Mouse (Mus musculus) heart, postnatal 0 days (tissue): ENCODE results near the gene Scaf11. TPM values are rescaled to one million over a fixed set of nuclear protein-coding genes. Genes with fewer than 3 reads are reported as not detected.
"Not testable (repeated sequence)": the region's sequence is repeated elsewhere in the genome, so short reads cannot be mapped to it uniquely, and the experiment has no call there.

Experiments
- ATAC-seq: fragments of 200-750 bp; cut with Nextera tagmentation; 2 replicates; pipeline ENCODE4 v1.8.0; 2017; ENCODE audit warnings: low read depth, moderate number of reproducible peaks, moderate library complexity; ENCODE audit not compliant: insufficient read depth
- DNase-seq: peaks from one replicate; pipeline ENCODE4 v3.0.0-alpha.2; 2016; ENCODE audit warnings: low spot score
- H3K27ac ChIP-seq: fragments of 300-500 bp; sonication (generic); 2 replicates; pipeline ENCODE4 v1.5.1; 2014; ENCODE audit warnings: low read depth, mild to moderate bottlenecking
- H3K27me3 ChIP-seq: fragments of 300-500 bp; sonication (generic); 2 replicates; pipeline ENCODE4 v1.6.1; 2014; ENCODE audit warnings: low read length, mixed read lengths; ENCODE audit not compliant: control insufficient read depth, insufficient read depth
- H3K36me3 ChIP-seq: fragments of 300-500 bp; sonication (generic); replicated peaks from 2 replicates; pipeline ENCODE4 v1.6.1; 2014; ENCODE audit warnings: low read length, mixed read lengths; ENCODE audit not compliant: control insufficient read depth, insufficient read depth
- H3K4me1 ChIP-seq: fragments of 300-500 bp; sonication (generic); 2 replicates; pipeline ENCODE4 v1.6.1; 2014; ENCODE audit warnings: antibody characterized with exemption; ENCODE audit not compliant: control insufficient read depth, insufficient read depth
- H3K4me2 ChIP-seq: fragments of 300-500 bp; sonication (generic); 2 replicates; pipeline ENCODE4 v1.6.1; 2014; ENCODE audit warnings: low read depth, mild to moderate bottlenecking, low read length, moderate library complexity
- H3K4me3 ChIP-seq: fragments of 300-500 bp; sonication (generic); 2 replicates; pipeline ENCODE4 v1.5.1; 2014; ENCODE audit warnings: low read depth, low read length
- H3K9ac ChIP-seq: fragments of 300-500 bp; sonication (generic); replicated peaks from 2 replicates; pipeline ENCODE4 v1.6.1; 2014; ENCODE audit warnings: low read depth, low read length, mixed read lengths
- H3K9me3 ChIP-seq: fragments of 300-500 bp; sonication (generic); replicated peaks from 2 replicates; pipeline ENCODE4 v1.6.1; 2016; ENCODE audit warnings: low read length; ENCODE audit not compliant: control insufficient read depth
- CTCF ChIP-seq: IDR thresholded peaks from 2 replicates; pipeline ENCODE4 v1.5.1; 2016; ENCODE audit warnings: antibody characterized with exemption, control low read depth, low read depth
- EP300 ChIP-seq: IDR thresholded peaks from 2 replicates; pipeline ENCODE4 v1.6.1; 2016; ENCODE audit warnings: antibody characterized with exemption, low read depth
- WGBS: fragments of 180-500 bp; shearing (Covaris S2); extraction: QIAGEN DNeasy Blood & Tissue Kit; methylation state at CpG from one replicate; pipeline ENCODE4 v1.1.7; 2014; 5-methylcytosine and 5-hydroxymethylcytosine counted together
- polyA plus RNA-seq: library from polyadenylated mRNA; unstranded; fragments of >200 nt; fragmentation: Nextera tagmentation; extraction: Ambion mirVana; gene quantifications from 2 replicates; pipeline ENCODE4 v1.2.1, GENCODE M21; 2015
- total RNA-seq: library from RNA; depleted of rRNA; stranded (reverse); fragments of >200 nt; gene quantifications from 2 replicates; pipeline ENCODE4 v1.2.3, GENCODE M21; 2014; ENCODE audit warnings: low replicate concordance; rRNA removed

Scaf11 gene
- total RNA-seq: 23.7 and 24.2 TPM in 2 replicates
- polyA plus RNA-seq: 36.8 and 40.8 TPM in 2 replicates

GRCm38 (mm10) chr15:96460730-96461540 lies at the start of gene Scaf11:
TSS of gene Scaf11 (minus strand) at chr15:96460843.
- Histone ChIP-seq H3K4me2 (peak within 1 kb of the TSS; percentile 83), H3K27ac (peak within 1 kb of the TSS; percentile 98), H3K36me3 (0 out of 2 replicates have a peak, but pooled peaks cover 3% of the 10 kb centered on the region), H3K9ac (peak within 1 kb of the TSS; percentile 92), H3K4me3 (peak within 1 kb of the TSS; percentile 77), H3K27me3 (no peaks in the 10 kb centered on the region), H3K9me3 (no peaks in the 10 kb centered on the region), H3K4me1 (peaks cover 29% of the 10 kb centered on the region)
- DNase-seq (peak; percentile 96), ATAC-seq (peak; percentile 91)
- no peak for TF ChIP-seq EP300
- TF ChIP-seq CTCF: peak; percentile 69
- 1% methylated on average over 68 of the region's 96 CpGs for WGBS

DNA sequence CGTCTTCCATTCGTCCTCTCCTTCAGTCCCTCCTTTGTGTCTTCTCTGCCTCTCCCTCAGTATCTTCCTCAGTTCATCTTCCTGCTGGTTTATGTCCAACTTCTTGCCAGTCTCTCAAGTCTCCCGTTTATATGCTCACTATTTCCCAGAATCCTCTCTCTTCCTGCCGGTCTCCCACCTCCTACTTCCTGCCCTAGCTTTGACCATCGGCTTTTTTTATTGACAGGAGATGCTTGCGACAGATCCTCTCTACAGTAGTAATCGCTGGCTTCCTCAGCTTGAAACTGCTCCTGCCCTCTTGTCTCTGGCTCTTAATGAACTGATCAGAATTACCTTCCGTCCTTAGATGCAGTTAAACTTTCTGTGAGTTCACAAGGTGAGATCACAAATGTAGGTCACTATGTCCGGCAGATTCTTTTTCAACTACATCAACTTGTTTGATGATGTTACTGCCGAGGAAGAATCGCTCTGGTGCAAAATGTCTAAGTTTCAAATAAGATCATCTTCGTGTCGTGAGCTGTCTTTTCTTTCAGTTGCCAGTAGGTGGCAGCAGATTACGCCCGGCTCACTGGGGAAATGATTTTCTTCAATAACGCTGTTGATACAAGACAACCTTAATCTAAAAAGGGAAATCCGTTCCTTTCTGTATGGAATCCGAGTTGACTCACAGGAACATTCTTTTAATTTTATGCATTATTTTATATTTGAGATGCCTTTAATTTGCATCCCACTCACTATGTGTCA lies 46.6 kb upstream of the Scaf11 start:
- Histone ChIP-seq H3K9ac (no peak overlapping the region), H3K27ac (no peak overlapping the region), H3K36me3 (no peaks in the 10 kb centered on the region), H3K9me3 (no peaks in the 10 kb centered on the region), H3K4me1 (no peaks in the 10 kb centered on the region), H3K4me2 (peak overlapping the region; percentile 43), H3K27me3 (no peaks in the 10 kb centered on the region), H3K4me3 (peak overlapping the region; percentile 2; the same call in 1 of the 2 replicates)
- TF ChIP-seq EP300 (no peak), CTCF (peak; percentile 73)
- DNase-seq: peak; percentile 67
- 26% methylated on average over 18 of the region's 18 CpGs for WGBS
- no peak for ATAC-seq

DNA sequence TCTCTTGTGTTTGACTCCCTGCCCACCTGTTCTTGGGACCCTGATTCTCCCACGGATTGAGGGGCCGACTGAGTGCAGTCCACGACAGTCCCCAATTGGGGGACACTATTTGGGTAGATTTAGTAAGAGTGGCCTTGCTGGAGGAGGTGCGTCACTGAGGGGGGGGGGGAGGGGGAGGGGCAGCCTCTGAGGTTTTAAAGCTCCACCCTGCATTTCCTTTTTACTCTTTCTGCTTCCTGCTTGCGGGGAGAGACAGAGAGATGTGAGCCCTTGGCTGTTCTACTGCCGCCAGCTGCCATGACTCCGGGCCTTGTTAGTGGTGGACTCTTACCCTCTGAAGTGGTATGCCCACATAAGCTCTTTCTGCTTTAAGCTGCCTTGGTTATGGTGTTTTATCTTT lies 37.0 kb upstream of the Scaf11 start:
- 92% methylated on average over 7 of the region's 7 CpGs for WGBS
- Histone ChIP-seq H3K4me1 (no peaks in the 10 kb centered on the region), H3K27me3 (no peaks in the 10 kb centered on the region), H3K9ac (no peak overlapping the region), H3K4me3 (no peak overlapping the region), H3K4me2 (no peak overlapping the region), H3K36me3 (no peaks in the 10 kb centered on the region), H3K9me3 (peaks cover 7% of the 10 kb centered on the region; the same call in 1 of the 2 replicates), H3K27ac (no peak overlapping the region)
- ATAC-seq (no peak), DNase-seq (no peak)
- TF ChIP-seq EP300: no peak
- no peak for TF ChIP-seq CTCF

DNA sequence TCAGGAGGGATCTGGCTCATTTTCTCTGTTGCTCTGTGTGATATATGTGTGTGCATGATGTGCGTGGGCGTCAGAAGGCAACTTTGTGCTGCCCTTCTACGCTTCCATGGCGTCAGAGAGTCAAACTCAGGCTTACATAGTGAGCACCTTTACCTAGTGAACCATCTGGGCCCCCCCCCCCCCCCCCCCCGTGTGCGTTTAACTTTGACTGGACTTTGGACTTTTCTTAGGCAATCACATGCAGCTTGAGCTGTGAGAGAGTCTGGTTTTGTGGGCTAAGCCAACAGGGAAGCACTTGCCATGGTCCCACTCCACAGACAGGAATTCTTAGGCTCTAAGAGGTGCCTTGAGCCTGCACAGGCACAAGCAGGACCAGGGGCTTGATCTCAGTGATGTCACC lies 33.6 kb upstream of the Scaf11 start:
- no peak for ATAC-seq
- TF ChIP-seq CTCF (no peak), EP300 (no peak)
- Histone ChIP-seq H3K4me1 (no peaks in the 10 kb centered on the region), H3K27ac (no peak overlapping the region), H3K27me3 (no peaks in the 10 kb centered on the region), H3K4me3 (no peak overlapping the region), H3K9me3 (peaks cover 7% of the 10 kb centered on the region; the same call in 1 of the 2 replicates), H3K36me3 (no peaks in the 10 kb centered on the region), H3K9ac (no peak overlapping the region), H3K4me2 (no peak overlapping the region)
- no peak for DNase-seq
- 86% methylated on average over 5 of the region's 6 CpGs for WGBS

- ATAC-seq: no peak
- Histone ChIP-seq H3K9ac (no peak overlapping the region), H3K27ac (no peak overlapping the region), H3K4me2 (no peak overlapping the region), H3K9me3 (peaks cover 7% of the 10 kb centered on the region; the same call in 1 of the 2 replicates), H3K4me3 (no peak overlapping the region), H3K27me3 (no peaks in the 10 kb centered on the region), H3K36me3 (no peaks in the 10 kb centered on the region), H3K4me1 (no peaks in the 10 kb centered on the region)
- WGBS: 64% methylated on average over 5 of the region's 5 CpGs
- DNase-seq: no peak
- TF ChIP-seq CTCF (no peak), EP300 (no peak)
Observed at GRCm38 (mm10) chr15:96493573-96493972, 32.9 kb upstream of the Scaf11 start.

DNA sequence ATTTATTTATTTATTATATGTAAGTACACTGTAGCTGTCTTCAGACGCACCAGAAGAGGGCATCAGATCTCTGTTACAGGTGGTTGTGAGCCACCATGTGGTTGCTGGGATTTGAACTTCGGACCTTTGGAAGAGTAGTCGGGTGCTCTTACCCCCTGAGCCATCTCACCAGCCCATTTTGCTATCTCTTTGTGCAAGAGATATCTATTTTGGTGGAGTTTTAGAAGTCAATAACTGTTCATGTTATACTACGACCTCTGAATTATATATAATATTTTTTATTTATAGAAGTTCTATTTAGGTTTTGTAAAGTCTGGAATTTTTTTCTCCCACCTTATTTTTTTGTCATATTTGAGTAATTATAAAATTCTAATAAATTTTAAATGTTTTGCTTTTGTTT lies 32.3 kb upstream of the Scaf11 start:
- not testable (repeated sequence) for H3K36me3 ChIP-seq, H3K9ac ChIP-seq, H3K4me2 ChIP-seq, H3K27me3 ChIP-seq, H3K4me3 ChIP-seq, H3K27ac ChIP-seq, H3K9me3 ChIP-seq, H3K4me1 ChIP-seq, ATAC-seq, DNase-seq
- 88% methylated on average over 4 of the region's 4 CpGs for WGBS
